Mouse (Mus musculus): Measurements from ENCODE around the gene Apex1.
"Not testable (repeated sequence)": the region's sequence is repeated elsewhere in the genome, so short reads cannot be mapped to it uniquely, and the experiment has no call there.

Gene Apex1

GRCm38 (mm10) chr14:50924281-50925064 lies at the start of gene Apex1, which contains the start of gene Osgep:
TSS of gene Apex1 (plus strand) at chr14:50924968.
TSS of gene Osgep (minus strand) at chr14:50924893.
- peak; percentile 95 to 96 for DNase-seq (ENCODE audit: low spot score in 2 of 2)

GRCm38 (mm10) chr14:50875175-50875574 lies 49.6 kb upstream of the Apex1 start:
- no peak for DNase-seq (ENCODE audit: low spot score in 2 of 2)

GRCm38 (mm10) chr14:50875591-50876230 lies 49.1 kb upstream of the Apex1 start:
- no peak for DNase-seq (ENCODE audit: low spot score in 2 of 2)

GRCm38 (mm10) chr14:50876236-50876950 lies 48.4 kb upstream of the Apex1 start:
- DNase-seq (ENCODE audit: low spot score in 2 of 2) = no peak

- no peak for DNase-seq (ENCODE audit: low spot score in 2 of 2)
Observed at GRCm38 (mm10) chr14:50891621-50892020, 33.1 kb upstream of the Apex1 start.

GRCm38 (mm10) chr14:50892091-50892490 lies 32.7 kb upstream of the Apex1 start:
- no peak for DNase-seq (ENCODE audit: low spot score in 2 of 2)

GRCm38 (mm10) chr14:50892541-50893459 lies 32.0 kb upstream of the Apex1 start:
- no peak for DNase-seq (ENCODE audit: low spot score in 2 of 2)

GRCm38 (mm10) chr14:50895407-50895806 lies 29.4 kb upstream of the Apex1 start:
- no peak for DNase-seq (ENCODE audit: low spot score in 2 of 2)

GRCm38 (mm10) chr14:50895985-50896746 lies 28.6 kb upstream of the Apex1 start:
- DNase-seq (ENCODE audit: low spot score in 2 of 2) = peak in 1 of 2 experiments; percentile 29

- no peak for DNase-seq (ENCODE audit: low spot score in 2 of 2)
Observed at GRCm38 (mm10) chr14:50896747-50897373, 27.9 kb upstream of the Apex1 start.

GRCm38 (mm10) chr14:50897374-50897765 lies 27.4 kb upstream of the Apex1 start, which contains the start of gene Klhl33:
TSS of gene Klhl33 (minus strand) at chr14:50897507.
- no peak for DNase-seq (ENCODE audit: low spot score in 2 of 2)

- DNase-seq (ENCODE audit: low spot score in 2 of 2) = not testable (repeated sequence)
Observed at GRCm38 (mm10) chr14:50897992-50898391, 26.8 kb upstream of the Apex1 start.

- DNase-seq (ENCODE audit: low spot score in 2 of 2) = no peak
Observed at GRCm38 (mm10) chr14:50903973-50904827, 20.6 kb upstream of the Apex1 start.

GRCm38 (mm10) chr14:50904828-50905129 lies 20.0 kb upstream of the Apex1 start:
- no peak for DNase-seq (ENCODE audit: low spot score in 2 of 2)

- DNase-seq (ENCODE audit: low spot score in 2 of 2) = not testable (repeated sequence)
Observed at GRCm38 (mm10) chr14:50905327-50905726, 19.4 kb upstream of the Apex1 start.

- no peak for DNase-seq (ENCODE audit: low spot score in 2 of 2)
Observed at GRCm38 (mm10) chr14:50908126-50908525, 16.6 kb upstream of the Apex1 start.

GRCm38 (mm10) chr14:50911356-50911755 lies 13.4 kb upstream of the Apex1 start:
- no peak for DNase-seq (ENCODE audit: low spot score in 2 of 2)

GRCm38 (mm10) chr14:50923437-50923836 lies 1.3 kb upstream of the Apex1 start:
- not testable (repeated sequence) for DNase-seq (ENCODE audit: low spot score in 2 of 2)

All from spleen, postnatal 36 days (tissue).